Mouse (Mus musculus): Measurements from ENCODE around the gene Ffar2.

GRCm38 (mm10) chr7:30796790-30797189, 26.8 kb downstream of the Ffar2 start:
- TF ChIP-seq CTCF (IDR thresholded peaks at IDR 0.05), result no peak
- no peak for TF ChIP-seq POLR2A (IDR thresholded peaks at IDR 0.05; ENCODE audit: insufficient read depth, low read depth, low read length)

Measured in heart, adult 2 months (tissue).